12 mouse cellular contexts compared by ENCODE assay signal in the genomic region with DNA sequence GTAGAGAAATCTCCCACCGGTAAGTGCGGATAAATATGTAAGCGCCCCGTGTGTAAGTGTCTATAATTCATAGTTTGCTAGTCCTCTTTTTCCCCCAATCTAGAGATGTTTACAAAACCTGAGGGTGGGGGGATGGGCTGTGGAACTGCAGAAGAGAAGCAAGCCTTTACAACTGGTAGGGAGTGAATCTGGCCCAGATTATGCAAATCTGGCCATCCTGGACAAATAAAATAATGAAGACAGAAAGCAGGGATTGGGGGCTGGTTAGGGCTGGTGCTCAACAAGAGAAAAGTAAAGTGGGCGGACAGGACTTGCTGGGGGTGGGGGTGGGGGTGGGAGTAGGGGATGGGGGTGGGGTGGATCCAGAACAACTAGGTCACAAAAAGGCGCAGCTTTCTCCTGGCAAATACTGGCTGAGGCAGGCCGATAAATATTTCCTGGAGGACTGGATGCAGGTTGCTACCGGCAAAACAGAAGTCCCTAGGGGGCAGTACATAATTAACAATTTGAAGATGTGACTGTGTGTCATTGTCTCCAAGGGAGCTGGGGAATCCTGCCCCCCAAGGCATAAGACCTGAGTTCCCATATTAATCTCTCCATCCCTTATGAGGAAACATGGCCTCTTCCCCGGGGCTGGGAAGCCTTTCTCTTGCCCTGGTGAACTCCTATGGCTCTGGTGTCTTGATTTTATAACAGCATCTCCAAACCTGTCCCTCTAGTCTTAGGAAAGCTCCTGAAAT.
DNase-seq lines count a peak whose midpoint lies in the region; ATAC-seq lines count a peak whose summit lies in the region.
"Had no signal": no experiment of that assay in that cellular context is flagged by ENCODE, and none has a peak within 500 bp of the region (broad histone marks: within the 10 kb centered on the region; RNA-seq: fewer than 3 reads in every experiment).

No protein-coding gene starts in this region.

- no peak for ATAC-seq in heart, embryonic 11.5 days (replicated peaks; ENCODE audit: insufficient number of reproducible peaks, low FRiP score, low TSS enrichment)
- ATAC-seq in neural tube, embryonic 11.5 days (ENCODE audit: insufficient read depth, low FRiP score, low TSS enrichment), result no peak
- ATAC-seq in neural tube, embryonic 15.5 days (ENCODE audit: low FRiP score), result no peak
- ATAC-seq in hindbrain, embryonic 11.5 days (ENCODE audit: low FRiP score), result peak; percentile 49; the same call in 1 of the 2 replicates

- H3K27me3 ChIP-seq in heart, embryonic 11.5 days (ENCODE audit: control insufficient read depth, insufficient read depth, low read length), result no peaks in the 10 kb centered on the region
- no peaks in the 10 kb centered on the region for H3K27me3 ChIP-seq in neural tube, embryonic 11.5 days (ENCODE audit: control insufficient read depth, insufficient read depth, low read length)
- H3K27me3 ChIP-seq in neural tube, embryonic 15.5 days (replicated peaks), result no peaks in the 10 kb centered on the region; the same call in 1 of the 2 replicates
- H3K27me3 ChIP-seq in hindbrain, embryonic 11.5 days (ENCODE audit: control insufficient read depth, insufficient read depth, low read length), result no peaks in the 10 kb centered on the region
- H3K27me3 ChIP-seq: hindbrain, embryonic 15.5 days; limb, embryonic 15.5 days had no signal

- no peak overlapping the region for H3K4me3 ChIP-seq in heart, embryonic 11.5 days (ENCODE audit: low read depth, low read length)
- H3K4me3 ChIP-seq in neural tube, embryonic 11.5 days (ENCODE audit: low read depth, low read length), result no peak overlapping the region
- H3K4me3 ChIP-seq in neural tube, embryonic 15.5 days (replicated peaks), result no peak overlapping the region
- H3K4me3 ChIP-seq in hindbrain, embryonic 11.5 days (ENCODE audit: low read depth, low read length), result no peak overlapping the region
- H3K4me3 ChIP-seq: hindbrain, embryonic 15.5 days; limb, embryonic 15.5 days had no signal

- H3K4me1 ChIP-seq in heart, embryonic 11.5 days (ENCODE audit: control insufficient read depth, insufficient read depth, low read length), result no peaks in the 10 kb centered on the region
- H3K4me1 ChIP-seq in neural tube, embryonic 11.5 days (ENCODE audit: control insufficient read depth, insufficient read depth, low read length), result 0 out of 2 replicates have a peak, but pooled peaks cover 3% of the 10 kb centered on the region
- peaks cover 11% of the 10 kb centered on the region for H3K4me1 ChIP-seq in neural tube, embryonic 15.5 days
- H3K4me1 ChIP-seq in hindbrain, embryonic 11.5 days (replicated peaks; ENCODE audit: control insufficient read depth, insufficient read depth, low read length), result peaks cover 5% of the 10 kb centered on the region

- 54% methylated on average over 9 of the region's 9 CpGs for WGBS in heart, embryonic 11.5 days (ENCODE audit: insufficient replicate concordance)
- 54% methylated on average over 9 of the region's 9 CpGs for WGBS in neural tube, embryonic 11.5 days
- WGBS in neural tube, embryonic 15.5 days, result 38% methylated on average over 9 of the region's 9 CpGs
- WGBS in hindbrain, embryonic 11.5 days, result 46% methylated on average over 9 of the region's 9 CpGs

- no peaks in the 10 kb centered on the region for H3K9me3 ChIP-seq in heart, embryonic 11.5 days (replicated peaks; ENCODE audit: control insufficient read depth, low read length)
- no peaks in the 10 kb centered on the region for H3K9me3 ChIP-seq in neural tube, embryonic 11.5 days (ENCODE audit: control insufficient read depth, low read length)
- H3K9me3 ChIP-seq in neural tube, embryonic 15.5 days (replicated peaks), result no peaks in the 10 kb centered on the region
- no peaks in the 10 kb centered on the region for H3K9me3 ChIP-seq in hindbrain, embryonic 11.5 days (ENCODE audit: control insufficient read depth, low read length)
- H3K9me3 ChIP-seq: hindbrain, embryonic 15.5 days; limb, embryonic 15.5 days had no signal

- DNase-seq in heart, adult 11 months, result peak; percentile 69
- DNase-seq in neural tube, embryonic 11.5 days (ENCODE audit: low spot score), result peak; percentile 19
- peak; percentile 54 for DNase-seq in hindbrain, embryonic 11.5 days (ENCODE audit: low spot score)
- no peak for DNase-seq in c-Kit-positive CD71-positive TER-119-positive erythroid progenitor cells, embryonic 14.5 days (ENCODE audit: low spot score)
- no peak for DNase-seq in ovary, postnatal 14 days (ENCODE audit: low spot score)
- DNase-seq in kidney, postnatal 4 days, result no peak
- DNase-seq: cerebellum, adult 11 months; gastrocnemius, postnatal 36 days had no signal

- H3K27ac ChIP-seq in heart, embryonic 11.5 days (ENCODE audit: low read depth, low read length), result no peak overlapping the region
- H3K27ac ChIP-seq in neural tube, embryonic 11.5 days (ENCODE audit: low read depth, low read length), result 0 out of 2 replicates have a peak overlapping the region, but pooled peaks have one; percentile 17
- H3K27ac ChIP-seq in neural tube, embryonic 15.5 days (replicated peaks), result no peak overlapping the region
- no peak overlapping the region for H3K27ac ChIP-seq in hindbrain, embryonic 11.5 days (ENCODE audit: low read depth, low read length)
- H3K27ac ChIP-seq: hindbrain, embryonic 15.5 days; limb, embryonic 15.5 days had no signal

- H3K36me3 ChIP-seq in heart, embryonic 11.5 days (ENCODE audit: control insufficient read depth, insufficient read depth, low read length), result no peaks in the 10 kb centered on the region
- no peaks in the 10 kb centered on the region for H3K36me3 ChIP-seq in neural tube, embryonic 11.5 days (ENCODE audit: control insufficient read depth, insufficient read depth, low read length)
- no peaks in the 10 kb centered on the region for H3K36me3 ChIP-seq in neural tube, embryonic 15.5 days
- H3K36me3 ChIP-seq in hindbrain, embryonic 11.5 days (ENCODE audit: control insufficient read depth, insufficient read depth, low read length), result no peaks in the 10 kb centered on the region
- H3K36me3 ChIP-seq: hindbrain, embryonic 15.5 days; limb, embryonic 15.5 days had no signal

- H3K4me2 ChIP-seq in heart, embryonic 11.5 days, result no peak overlapping the region
- H3K4me2 ChIP-seq in neural tube, embryonic 11.5 days (ENCODE audit: low read depth), result no peak overlapping the region
- H3K4me2 ChIP-seq in neural tube, embryonic 15.5 days, result no peak overlapping the region
- no peak overlapping the region for H3K4me2 ChIP-seq in hindbrain, embryonic 11.5 days (replicated peaks; ENCODE audit: low read depth, low read length)
- H3K4me2 ChIP-seq: hindbrain, embryonic 15.5 days; limb, embryonic 15.5 days had no signal

- no peak overlapping the region for H3K9ac ChIP-seq in heart, embryonic 11.5 days (ENCODE audit: low read depth, low read length)
- H3K9ac ChIP-seq in neural tube, embryonic 11.5 days (ENCODE audit: low read length), result no peak overlapping the region
- H3K9ac ChIP-seq in neural tube, embryonic 15.5 days (replicated peaks), result no peak overlapping the region
- H3K9ac ChIP-seq in hindbrain, embryonic 11.5 days (ENCODE audit: low read depth, low read length), result no peak overlapping the region
- H3K9ac ChIP-seq: hindbrain, embryonic 15.5 days; limb, embryonic 15.5 days had no signal

Comparison
In these comparisons a context has a peak if more than half of its experiments do, and no peak if none do; other contexts are left out.
1. DNase-seq: peak in heart, adult 11 months (single experiment), neural tube, embryonic 11.5 days (single experiment) and hindbrain, embryonic 11.5 days (single experiment); none in c-Kit-positive CD71-positive TER-119-positive erythroid progenitor cells, embryonic 14.5 days (single experiment), ovary, postnatal 14 days (single experiment) and kidney, postnatal 4 days (0 of 2).